Mouse (Mus musculus) lung, adult 2 months (tissue): ENCODE data around the gene Adamtsl1. TPM values are rescaled to one million over a fixed set of nuclear protein-coding genes. Genes with fewer than 3 reads are reported as not detected.

ENCODE experiments used
- DNase-seq: peaks from one replicate; pipeline ENCODE4 v3.0.0; 2022
- H3K4me1 ChIP-seq: fragments of 200-500 bp; 2 replicates; pipeline ENCODE4 v1.6.1; 2011; ENCODE audit warnings: low read length; ENCODE audit not compliant: control insufficient read depth, insufficient read depth
- H3K4me3 ChIP-seq: fragments of 200-500 bp; replicated peaks from 2 replicates; pipeline ENCODE3; 2011; ENCODE audit warnings: low read depth, mild to moderate bottlenecking, control low read depth, low read length; ENCODE audit errors: extremely low read depth
- CTCF ChIP-seq: fragments of 200-500 bp; IDR thresholded peaks from 2 replicates; pipeline ENCODE4 v1.5.1; 2011; ENCODE audit warnings: mild to moderate bottlenecking, low read length, control low read depth; ENCODE audit not compliant: insufficient read depth
- POLR2A ChIP-seq: fragments of 200-500 bp; IDR thresholded peaks from 2 replicates; pipeline ENCODE4 v1.6.1; 2011; ENCODE audit warnings: low read depth, mild to moderate bottlenecking, control low read depth, low read length, borderline replicate concordance; ENCODE audit errors: extremely low read depth
- WGBS: fragments of 180-500 bp; shearing (Covaris S2); methylation state at CpG from one replicate; pipeline ENCODE4 v1.1.7; 2018; 5-methylcytosine and 5-hydroxymethylcytosine counted together
- polyA plus RNA-seq: library from polyadenylated mRNA; depleted of rRNA; stranded (reverse); fragments of >200 nt; gene quantifications from 2 replicates; pipeline ENCODE4 v1.2.3, GENCODE M21; 2012

Adamtsl1 gene
- polyA plus RNA-seq, 1 experiment, result 10.8 TPM

DNA sequence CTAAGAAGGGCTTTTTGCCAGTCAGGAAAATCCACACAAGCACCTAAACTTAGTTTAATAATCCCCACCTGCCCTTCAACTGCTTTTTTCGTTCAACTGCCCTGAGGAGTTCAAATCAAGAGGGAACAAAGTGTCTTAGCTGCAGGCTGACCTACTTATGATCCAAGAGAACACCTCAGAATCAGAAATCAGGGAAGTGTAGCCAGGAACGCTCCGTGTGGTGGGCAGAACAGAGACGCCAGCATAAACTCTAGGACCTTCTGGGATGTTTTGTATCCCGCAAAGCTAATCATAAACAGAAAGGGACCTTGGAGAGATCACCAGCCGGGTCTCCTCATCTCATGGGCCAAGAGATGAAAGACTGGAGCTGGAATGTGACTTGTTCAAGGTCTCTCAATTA is 663.5 kb downstream of the Adamtsl1 start:
- Histone ChIP-seq H3K4me1 (no peaks in the 10 kb centered on the region), H3K4me3 (no peak overlapping the region)
- WGBS, result 76% methylated on average over 6 of the region's 6 CpGs
- no peak for DNase-seq
- TF ChIP-seq CTCF, result no peak
- TF ChIP-seq POLR2A, result no peak

DNA sequence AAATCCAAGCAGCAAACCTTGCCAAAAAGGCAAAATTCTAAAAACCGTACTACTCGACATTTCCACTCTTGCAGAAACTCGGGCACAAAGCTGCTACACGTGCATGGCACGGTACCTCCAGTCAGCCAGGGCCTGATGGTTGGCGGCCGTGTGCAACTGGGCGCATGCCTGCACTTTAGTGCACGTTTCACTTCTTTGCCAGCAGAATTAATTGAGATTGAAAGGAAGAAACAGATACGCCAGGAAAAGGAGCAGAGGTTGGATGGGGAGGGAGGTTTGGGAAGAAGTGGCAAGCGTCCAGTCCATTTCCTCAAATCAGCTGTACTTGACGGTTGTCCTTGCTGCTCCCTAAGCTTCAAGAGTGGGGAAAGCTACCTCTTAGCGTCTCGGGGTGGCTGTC is 664.1 kb downstream of the Adamtsl1 start:
- no peaks in the 10 kb centered on the region for H3K4me1 ChIP-seq
- WGBS, result 68% methylated on average over 14 of the region's 14 CpGs
- no peak overlapping the region for H3K4me3 ChIP-seq
- DNase-seq, result no peak
- no peak for TF ChIP-seq CTCF

DNA sequence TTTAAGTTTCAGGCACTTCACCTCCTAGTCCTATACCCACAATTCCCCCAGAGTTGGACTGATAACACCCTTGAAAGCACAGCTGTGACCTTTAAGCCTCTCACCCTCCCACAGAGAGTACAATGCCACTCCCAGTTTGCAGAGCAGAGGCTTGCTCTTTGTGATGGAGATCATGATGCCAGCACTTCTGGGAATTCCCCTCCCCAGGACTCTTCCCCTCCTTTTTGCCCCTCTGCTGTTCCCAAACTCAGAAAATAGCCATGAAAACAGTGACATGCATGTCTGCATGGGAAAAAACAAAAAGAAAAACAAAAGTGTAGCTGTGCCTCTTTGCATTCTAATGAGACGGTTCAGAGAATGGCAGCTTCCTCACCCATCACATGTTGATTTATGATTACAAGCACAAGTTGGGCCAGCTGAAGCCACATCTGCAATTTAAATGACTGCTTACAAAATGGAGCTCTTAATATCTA is 669.8 kb downstream of the Adamtsl1 start:
- WGBS, result 63% methylated on average over 1 of the region's 1 CpGs
- Histone ChIP-seq H3K4me3 (no peak overlapping the region), H3K4me1 (no peaks in the 10 kb centered on the region)
- TF ChIP-seq POLR2A (no peak), CTCF (no peak)
- no peak for DNase-seq

DNA sequence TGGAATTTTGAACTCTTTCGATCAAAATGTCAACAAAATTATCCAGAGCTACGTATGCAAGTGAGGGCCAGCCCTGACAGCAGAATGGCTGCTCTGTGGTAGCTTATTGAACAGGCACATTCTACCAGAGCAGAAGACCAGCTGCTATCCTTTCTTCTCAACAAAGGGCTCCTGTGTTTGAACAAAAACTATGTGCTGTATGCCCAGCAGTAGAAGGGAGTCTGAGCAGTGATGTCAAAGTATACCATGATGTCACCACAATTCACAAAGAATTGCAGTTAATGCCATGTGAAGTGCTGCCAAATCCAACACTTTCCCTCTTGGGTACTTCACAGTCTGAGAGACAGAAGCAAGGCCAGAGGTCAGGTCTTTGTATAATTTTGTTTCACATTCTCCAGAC is 675.9 kb downstream of the Adamtsl1 start:
- no peak for DNase-seq
- H3K4me3 ChIP-seq, result no peak overlapping the region
- no peaks in the 10 kb centered on the region for H3K4me1 ChIP-seq
- no peak for TF ChIP-seq POLR2A
- no peak for TF ChIP-seq CTCF
- 62% methylated on average over 2 of the region's 2 CpGs for WGBS

DNA sequence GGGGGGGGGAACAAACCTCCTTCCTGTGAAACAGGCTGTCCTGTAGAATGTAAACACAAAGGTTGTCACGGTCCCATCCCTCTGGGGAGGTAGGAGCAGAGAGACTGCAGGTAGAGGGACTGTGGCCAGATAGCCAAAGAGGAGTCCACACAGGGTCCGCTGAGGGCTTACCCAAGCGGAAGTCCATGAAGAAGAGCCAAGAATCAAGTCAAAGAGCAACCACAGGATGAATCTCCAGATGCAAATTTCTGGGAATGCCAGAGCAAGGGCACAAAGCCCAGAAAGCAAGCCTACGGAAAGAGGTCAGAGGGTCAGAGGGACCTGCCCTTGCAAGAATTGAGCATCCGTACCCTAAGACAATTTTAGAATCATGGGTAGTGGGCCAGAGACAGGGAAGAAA is 677.2 kb downstream of the Adamtsl1 start:
- 76% methylated on average over 5 of the region's 5 CpGs for WGBS
- Histone ChIP-seq H3K4me3 (no peak overlapping the region), H3K4me1 (no peaks in the 10 kb centered on the region)
- DNase-seq, result no peak
- TF ChIP-seq CTCF, result no peak

DNA sequence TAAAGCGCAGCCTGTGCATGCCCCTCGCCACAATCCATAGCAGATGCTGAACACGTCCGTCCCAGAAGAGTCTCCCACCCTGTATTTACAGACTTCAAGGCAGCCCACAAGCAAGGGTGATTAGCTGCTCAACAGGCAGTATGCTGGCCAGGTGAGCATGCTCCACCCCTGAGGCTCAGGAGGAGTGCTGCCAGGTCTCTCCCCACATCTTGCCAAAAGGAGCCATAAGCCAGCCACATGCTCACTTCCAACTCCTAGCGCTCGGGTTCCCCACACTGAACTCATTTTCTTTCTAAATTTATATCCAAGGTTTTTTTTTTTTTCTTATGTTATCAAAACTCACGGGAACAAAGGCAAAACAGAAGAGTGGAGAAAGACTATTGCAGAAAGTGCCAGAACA is 687.8 kb downstream of the Adamtsl1 start:
- 80% methylated on average over 7 of the region's 7 CpGs for WGBS
- H3K4me3 ChIP-seq, result no peak overlapping the region
- no peak for DNase-seq
- TF ChIP-seq CTCF (no peak), POLR2A (no peak)
- no peaks in the 10 kb centered on the region for H3K4me1 ChIP-seq

DNA sequence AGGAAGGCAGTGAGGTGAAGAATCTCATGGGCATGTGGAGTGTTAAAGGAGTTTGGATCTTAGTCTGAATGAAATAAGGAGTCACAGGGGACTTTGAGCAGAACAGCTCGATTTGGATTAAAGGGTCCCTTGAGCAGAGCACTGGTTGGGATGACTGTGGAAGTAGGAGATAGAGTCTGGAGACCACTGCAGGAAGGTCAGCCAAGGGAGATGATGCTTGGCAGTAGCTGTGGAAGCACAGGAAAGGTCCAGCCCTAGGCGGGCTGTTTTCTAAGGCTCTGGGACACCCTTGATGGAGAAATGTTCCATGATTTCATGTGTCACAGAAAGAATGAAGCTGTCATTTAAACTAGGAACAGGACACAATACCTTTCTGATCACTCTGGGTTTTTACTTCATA is 689.3 kb downstream of the Adamtsl1 start:
- 75% methylated on average over 2 of the region's 2 CpGs for WGBS
- DNase-seq, result no peak

DNA sequence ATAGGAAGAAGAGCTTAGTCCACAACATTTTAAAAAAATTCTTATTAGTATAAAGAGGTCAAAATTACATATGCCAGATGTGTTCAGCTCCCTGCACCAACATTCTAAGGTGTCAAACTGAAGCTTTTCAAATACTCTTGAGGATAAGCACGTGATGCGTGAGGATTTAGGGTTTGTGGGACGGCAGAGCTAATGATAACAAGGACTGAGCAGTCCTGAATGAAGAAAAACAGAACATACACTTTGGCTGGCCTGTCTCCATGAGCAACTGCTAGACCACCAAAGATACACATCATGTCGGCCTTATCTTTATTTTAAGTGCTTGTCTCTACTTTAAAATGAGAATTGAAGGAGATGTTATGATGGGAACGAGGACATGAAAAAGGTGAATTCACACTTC is 710.9 kb downstream of the Adamtsl1 start:
- DNase-seq, result no peak
- no peaks in the 10 kb centered on the region for H3K4me1 ChIP-seq
- TF ChIP-seq POLR2A (no peak), CTCF (no peak)
- 57% methylated on average over 5 of the region's 5 CpGs for WGBS
- H3K4me3 ChIP-seq, result no peak overlapping the region

More for the DNA sequence above, 689.3 kb downstream of the Adamtsl1 start:
- Histone ChIP-seq H3K4me1 (no peaks in the 10 kb centered on the region), H3K4me3 (no peak overlapping the region)
- no peak for TF ChIP-seq POLR2A
- TF ChIP-seq CTCF, result no peak

DNA sequence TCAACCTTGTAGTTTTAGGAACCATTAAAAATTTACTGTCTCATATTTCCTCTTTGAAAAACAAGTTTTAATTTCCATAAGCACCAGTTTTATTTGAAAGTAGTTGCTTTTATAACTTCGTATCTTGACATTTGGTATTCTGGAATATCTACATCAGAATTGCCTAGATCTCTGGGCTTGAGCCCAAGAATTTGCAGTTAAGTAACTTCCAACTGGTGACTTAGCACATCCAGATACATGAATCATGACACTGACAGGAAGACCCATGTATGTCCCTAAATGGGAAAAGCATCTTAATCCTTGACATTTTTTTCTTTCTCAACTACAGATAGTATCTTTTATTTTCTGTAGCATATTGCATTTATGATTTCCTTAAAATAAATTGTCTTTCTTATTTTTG is 713.1 kb downstream of the Adamtsl1 start:
- no peak for TF ChIP-seq CTCF
- no peak for TF ChIP-seq POLR2A
- Histone ChIP-seq H3K4me3 (no peak overlapping the region), H3K4me1 (no peaks in the 10 kb centered on the region)
- 70% methylated on average over 1 of the region's 1 CpGs for WGBS
- no peak for DNase-seq

DNA sequence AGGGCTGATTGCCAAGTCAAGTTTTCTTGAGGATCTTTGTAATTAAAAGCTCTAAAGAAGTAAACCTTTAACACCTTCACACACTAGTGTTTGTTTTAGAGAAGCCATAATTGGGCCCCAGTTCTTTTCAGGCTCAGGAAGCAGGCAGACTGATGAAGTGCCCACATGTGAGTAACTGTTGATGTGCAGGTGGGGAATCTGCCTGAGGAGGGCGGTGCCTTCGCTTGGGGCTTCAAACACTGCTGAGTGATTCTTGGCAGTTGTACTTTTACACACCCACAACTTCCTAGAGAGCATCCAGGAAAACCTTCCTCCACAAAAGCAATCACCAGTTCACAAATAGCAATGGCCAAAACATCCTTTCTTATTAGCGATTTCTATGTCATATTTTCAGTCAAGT is 719.2 kb downstream of the Adamtsl1 start:
- no peaks in the 10 kb centered on the region for H3K4me1 ChIP-seq
- no peak for DNase-seq
- 75% methylated on average over 3 of the region's 3 CpGs for WGBS

DNA sequence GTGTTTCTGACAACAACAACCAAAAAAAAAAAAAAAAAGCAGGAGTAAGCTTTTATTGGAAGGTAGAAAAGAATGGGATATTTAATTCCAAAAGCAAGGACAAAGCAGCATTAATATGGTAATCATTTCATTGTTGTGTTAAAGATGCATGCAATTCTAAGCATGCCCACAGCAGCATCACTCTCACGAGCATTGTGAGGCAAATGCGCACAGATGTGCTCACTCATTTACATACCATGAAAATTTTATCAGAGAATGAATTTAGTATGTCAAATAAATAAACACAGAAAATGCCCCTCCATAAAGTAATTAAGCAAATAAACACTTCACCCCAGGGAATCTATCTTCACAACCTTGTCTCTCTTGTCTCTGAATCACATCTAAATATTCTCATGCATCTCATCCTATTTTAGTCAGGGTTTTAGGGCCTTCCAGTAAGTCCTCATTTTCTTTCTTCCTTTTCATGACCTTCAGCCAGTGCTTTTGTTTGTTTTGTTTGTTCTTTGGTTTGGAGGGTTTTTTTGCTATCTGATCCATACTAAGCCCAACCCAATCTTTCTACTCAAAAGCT is 728.0 kb downstream of the Adamtsl1 start:
- no peak for DNase-seq
- Histone ChIP-seq H3K4me1 (no peaks in the 10 kb centered on the region), H3K4me3 (no peak overlapping the region)
- TF ChIP-seq POLR2A, result no peak
- no peak for TF ChIP-seq CTCF
- WGBS, result 80% methylated on average over 2 of the region's 2 CpGs

More for the DNA sequence above, 719.2 kb downstream of the Adamtsl1 start:
- TF ChIP-seq POLR2A (no peak), CTCF (no peak)
- H3K4me3 ChIP-seq, result no peak overlapping the region
